Mouse (Mus musculus) kidney, embryonic 16.5 days (tissue): ENCODE results near the gene Mrtfa. TPM values are rescaled to one million over a fixed set of nuclear protein-coding genes. Genes with fewer than 3 reads are reported as not detected.

Experiments
- ATAC-seq: fragments of 200-750 bp; cut with Nextera tagmentation; 2 replicates; pipeline ENCODE4 v1.8.0; 2017; ENCODE audit warnings: moderate TSS enrichment; ENCODE audit not compliant: low FRiP score, low TSS enrichment
- H3K27ac ChIP-seq: fragments of 300-500 bp; sonication (generic); 2 replicates; pipeline ENCODE4 v1.5.1; 2014; ENCODE audit warnings: low read length
- H3K27me3 ChIP-seq: fragments of 300-500 bp; sonication (generic); 2 replicates; pipeline ENCODE4 v1.6.1; 2014; ENCODE audit warnings: low read length, control low read depth, mixed read lengths; ENCODE audit not compliant: insufficient read depth
- H3K36me3 ChIP-seq: fragments of 300-500 bp; sonication (generic); 2 replicates; pipeline ENCODE4 v1.6.1; 2014; ENCODE audit warnings: low read length, control low read depth, mixed read lengths; ENCODE audit not compliant: insufficient read depth
- H3K4me1 ChIP-seq: fragments of 300-500 bp; sonication (generic); 2 replicates; pipeline ENCODE4 v1.6.1; 2014; ENCODE audit warnings: low read length, control low read depth, mixed read lengths; ENCODE audit not compliant: insufficient read depth
- H3K4me2 ChIP-seq: fragments of 300-500 bp; sonication (generic); replicated peaks from 2 replicates; pipeline ENCODE4 v1.6.1; 2014; ENCODE audit warnings: low read depth, low read length
- H3K4me3 ChIP-seq: fragments of 300-500 bp; sonication (generic); 2 replicates; pipeline ENCODE4 v1.5.1; 2014; ENCODE audit warnings: mild to moderate bottlenecking, low read length
- H3K9ac ChIP-seq: fragments of 300-500 bp; sonication (generic); replicated peaks from 2 replicates; pipeline ENCODE4 v1.6.1; 2014; ENCODE audit warnings: low read length
- H3K9me3 ChIP-seq: fragments of 300-500 bp; sonication (generic); 2 replicates; pipeline ENCODE4 v1.6.1; 2016; ENCODE audit warnings: low read length, control low read depth
- WGBS: fragments of 180-500 bp; shearing (Covaris S2); extraction: QIAGEN DNeasy Blood & Tissue Kit; methylation state at CpG from one replicate; pipeline ENCODE4 v1.1.7; 2014; 5-methylcytosine and 5-hydroxymethylcytosine counted together
- polyA plus RNA-seq: library from polyadenylated mRNA; unstranded; fragments of >200 nt; fragmentation: Nextera tagmentation; extraction: Ambion mirVana; gene quantifications from 2 replicates; pipeline ENCODE4 v1.2.1, GENCODE M21; 2015

The Mrtfa gene
- polyA plus RNA-seq, 1 experiment from 2014 or later, result 22.6 TPM

DNA sequence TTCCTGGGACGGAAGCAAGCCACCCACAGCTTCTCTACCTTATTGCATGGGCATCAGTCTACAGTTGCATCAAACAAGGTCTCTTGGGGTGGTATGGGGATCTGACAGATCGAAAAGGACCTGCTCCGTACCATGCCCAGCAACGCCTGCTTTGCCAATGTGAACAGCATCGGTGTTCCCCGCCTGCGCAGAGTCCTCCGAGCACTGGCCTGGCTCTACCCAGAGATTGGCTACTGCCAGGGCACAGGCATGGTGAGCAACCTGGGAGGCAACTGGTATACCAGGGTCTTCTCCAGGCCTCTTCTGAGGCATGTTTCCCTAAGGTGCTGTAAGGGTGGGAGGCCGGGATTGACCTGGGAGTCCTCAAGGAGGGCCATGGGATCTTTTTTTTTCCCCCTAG is 183.2 kb downstream of the Mrtfa start:
- Histone ChIP-seq H3K9me3 (no peaks in the 10 kb centered on the region), H3K4me1 (peaks cover 3% of the 10 kb centered on the region; the same call in 1 of the 2 replicates), H3K36me3 (0 out of 2 replicates have a peak, but pooled peaks cover 15% of the 10 kb centered on the region), H3K27ac (no peak overlapping the region), H3K9ac (no peak overlapping the region), H3K27me3 (no peaks in the 10 kb centered on the region), H3K4me3 (no peak overlapping the region), H3K4me2 (no peak overlapping the region)
- 94% methylated on average over 9 of the region's 9 CpGs for WGBS
- no peak for ATAC-seq

- Histone ChIP-seq H3K4me2 (no peak overlapping the region), H3K9me3 (no peaks in the 10 kb centered on the region), H3K9ac (no peak overlapping the region), H3K4me1 (peaks cover 3% of the 10 kb centered on the region; the same call in 1 of the 2 replicates), H3K4me3 (no peak overlapping the region), H3K27ac (no peak overlapping the region), H3K36me3 (0 out of 2 replicates have a peak, but pooled peaks cover 10% of the 10 kb centered on the region), H3K27me3 (no peaks in the 10 kb centered on the region)
- ATAC-seq, result no peak
- WGBS, result 81% methylated on average over 10 of the region's 10 CpGs
These were observed 184.3 kb downstream of the Mrtfa start for GRCm38 (mm10) chr15:81006127-81006735.

DNA sequence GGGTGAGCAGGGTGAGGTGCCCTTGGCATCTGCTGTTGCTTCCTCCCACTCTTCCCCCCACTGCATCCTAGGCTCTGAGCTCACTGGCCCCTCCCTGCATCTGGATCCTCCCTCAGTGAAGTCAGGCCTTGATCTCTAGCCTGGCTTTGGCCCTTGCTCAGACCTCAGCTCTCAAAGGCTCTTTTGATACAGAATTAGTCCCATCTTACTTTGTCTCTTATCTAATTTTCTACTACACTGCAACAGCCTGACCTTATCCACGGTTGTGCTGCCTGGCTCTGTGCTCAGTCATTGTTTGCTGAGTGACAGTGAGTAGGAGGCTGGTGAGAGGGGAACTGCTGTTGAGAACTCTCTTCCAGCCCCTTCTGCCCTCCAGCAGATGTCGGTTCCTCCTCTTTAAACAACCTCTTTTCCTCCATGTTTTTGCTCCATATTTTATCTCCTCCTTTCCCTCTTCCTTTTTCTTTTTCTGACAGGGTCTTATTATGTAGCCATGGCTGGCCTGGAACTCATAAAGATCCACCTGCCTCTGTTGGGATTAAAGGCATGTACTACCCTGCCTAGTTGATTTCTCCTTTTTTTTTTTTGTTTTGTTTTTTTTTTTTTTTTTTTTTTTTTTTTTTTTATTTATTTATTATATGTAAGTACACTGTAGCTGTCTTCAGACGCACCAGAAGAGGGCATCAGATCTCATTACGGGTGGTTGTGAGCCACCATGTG is 190.0 kb downstream of the Mrtfa start:
- no peak overlapping the region for H3K9ac ChIP-seq
- 15% methylated on average over 2 of the region's 4 CpGs for WGBS

GRCm38 (mm10) chr15:80997077-80997476 is 193.5 kb downstream of the Mrtfa start:
- Histone ChIP-seq H3K36me3 (no peaks in the 10 kb centered on the region), H3K9ac (no peak overlapping the region), H3K4me3 (no peak overlapping the region), H3K9me3 (no peaks in the 10 kb centered on the region), H3K27me3 (no peaks in the 10 kb centered on the region), H3K4me1 (peaks cover 7% of the 10 kb centered on the region; the same call in 1 of the 2 replicates), H3K4me2 (no peak overlapping the region), H3K27ac (no peak overlapping the region)
- no peak for ATAC-seq
- WGBS, result 43% methylated on average over 1 of the region's 1 CpGs

More for the DNA sequence above, 190.0 kb downstream of the Mrtfa start:
- H3K27me3 ChIP-seq, result no peaks in the 10 kb centered on the region
- no peak overlapping the region for H3K27ac ChIP-seq
- H3K4me3 ChIP-seq, result no peak overlapping the region
- ATAC-seq, result no peak
- no peak overlapping the region for H3K4me2 ChIP-seq
- peaks cover 7% of the 10 kb centered on the region; the same call in 1 of the 2 replicates for H3K4me1 ChIP-seq
- H3K36me3 ChIP-seq, result no peaks in the 10 kb centered on the region
- no peaks in the 10 kb centered on the region for H3K9me3 ChIP-seq

DNA sequence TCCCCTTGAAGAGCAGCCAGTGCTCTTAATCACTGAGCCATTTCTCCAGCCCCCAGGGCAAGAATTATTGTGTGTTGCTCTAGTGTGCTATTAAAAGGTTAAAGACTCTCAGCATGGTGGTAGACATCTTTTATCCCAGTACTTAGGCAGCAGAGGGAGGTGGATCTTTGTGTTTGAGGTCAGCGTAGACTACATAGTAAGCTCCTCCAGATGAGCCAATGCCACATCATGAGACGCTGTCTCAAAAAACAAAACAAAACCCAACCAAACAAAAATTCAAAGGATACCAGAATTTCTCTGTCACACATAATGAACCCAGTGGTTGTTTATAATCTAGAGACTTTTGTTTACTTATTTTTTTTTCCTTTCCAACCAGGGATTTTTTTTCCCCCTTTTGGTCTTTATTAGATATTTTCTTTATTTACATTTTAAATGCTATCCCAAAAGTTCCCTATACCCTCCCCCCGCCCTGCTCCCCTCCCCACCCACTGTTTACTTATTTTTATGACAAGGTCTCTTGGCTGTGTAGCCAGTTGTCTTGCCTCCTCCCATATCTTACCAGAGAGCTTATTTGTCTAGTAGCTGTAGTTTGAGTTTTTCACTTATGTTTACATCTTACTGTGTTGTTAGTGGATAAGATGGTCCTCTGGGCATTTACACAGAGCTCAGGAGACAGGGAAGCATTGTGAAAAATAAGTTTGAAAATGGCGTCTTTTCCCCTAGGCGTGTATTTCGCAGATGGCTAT is 194.3 kb downstream of the Mrtfa start:
- H3K9me3 ChIP-seq, result no peaks in the 10 kb centered on the region
- H3K27ac ChIP-seq, result no peak overlapping the region
- H3K27me3 ChIP-seq, result no peaks in the 10 kb centered on the region
- WGBS, result 87% methylated on average over 6 of the region's 6 CpGs
- H3K4me3 ChIP-seq, result no peak overlapping the region
- no peaks in the 10 kb centered on the region for H3K36me3 ChIP-seq
- H3K4me1 ChIP-seq, result peaks cover 7% of the 10 kb centered on the region; the same call in 1 of the 2 replicates
- H3K4me2 ChIP-seq, result no peak overlapping the region
- no peak for ATAC-seq
- H3K9ac ChIP-seq, result no peak overlapping the region

DNA sequence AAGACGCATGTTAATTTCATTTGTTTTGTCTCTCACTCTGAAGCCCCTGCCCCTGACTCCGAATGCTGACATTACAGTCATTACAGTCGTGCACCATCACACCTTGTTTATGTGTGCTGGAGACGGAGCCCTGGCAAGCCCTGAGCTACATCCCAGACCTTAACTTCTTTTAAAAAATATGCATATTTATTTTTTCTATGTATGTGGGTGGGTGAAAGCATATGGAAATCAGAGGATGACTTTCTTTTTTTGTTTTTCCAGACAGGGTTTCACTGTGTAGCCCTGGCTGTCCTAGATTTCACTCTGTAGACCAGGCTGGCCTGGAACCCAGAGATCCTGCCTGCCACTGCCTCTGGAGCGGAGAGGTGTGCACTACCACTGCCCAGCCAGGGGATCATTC is 195.6 kb downstream of the Mrtfa start:
- no peak for ATAC-seq
- Histone ChIP-seq H3K36me3 (no peaks in the 10 kb centered on the region), H3K27me3 (no peaks in the 10 kb centered on the region), H3K27ac (no peak overlapping the region), H3K4me3 (no peak overlapping the region), H3K4me1 (peaks cover under 1% of the 10 kb centered on the region; the same call in 1 of the 2 replicates), H3K9me3 (no peaks in the 10 kb centered on the region), H3K4me2 (no peak overlapping the region), H3K9ac (no peak overlapping the region)
- WGBS, result 80% methylated on average over 5 of the region's 5 CpGs

GRCm38 (mm10) chr15:80989712-80990111 is 200.8 kb downstream of the Mrtfa start:
- Histone ChIP-seq H3K4me1 (no peaks in the 10 kb centered on the region), H3K36me3 (no peaks in the 10 kb centered on the region), H3K27me3 (no peaks in the 10 kb centered on the region), H3K4me3 (no peak overlapping the region), H3K9me3 (no peaks in the 10 kb centered on the region), H3K9ac (no peak overlapping the region), H3K27ac (no peak overlapping the region), H3K4me2 (no peak overlapping the region)
- ATAC-seq, result no peak
- WGBS, result 56% methylated on average over 3 of the region's 3 CpGs

DNA sequence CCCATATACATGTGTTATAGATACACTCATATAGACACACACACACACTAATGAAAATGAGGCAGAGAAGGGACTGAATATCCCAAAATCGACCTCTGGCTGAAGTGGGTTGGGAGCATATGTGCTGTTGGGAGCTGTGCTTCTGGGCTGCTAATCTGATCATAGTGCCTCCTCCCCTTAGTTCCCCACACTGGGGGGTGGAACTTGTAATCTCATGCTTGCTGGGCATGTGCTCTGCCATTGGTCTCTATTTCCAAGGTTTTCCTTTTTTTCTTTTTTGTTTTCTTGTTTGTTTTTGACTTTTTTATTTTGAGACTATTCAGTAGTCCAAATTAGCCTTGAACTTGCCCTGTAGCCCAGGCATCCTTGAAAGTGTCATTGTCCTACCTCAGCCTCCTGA is 202.2 kb downstream of the Mrtfa start:
- 47% methylated on average over 1 of the region's 1 CpGs for WGBS
- Histone ChIP-seq H3K27ac (no peak overlapping the region), H3K4me3 (no peak overlapping the region)

DNA sequence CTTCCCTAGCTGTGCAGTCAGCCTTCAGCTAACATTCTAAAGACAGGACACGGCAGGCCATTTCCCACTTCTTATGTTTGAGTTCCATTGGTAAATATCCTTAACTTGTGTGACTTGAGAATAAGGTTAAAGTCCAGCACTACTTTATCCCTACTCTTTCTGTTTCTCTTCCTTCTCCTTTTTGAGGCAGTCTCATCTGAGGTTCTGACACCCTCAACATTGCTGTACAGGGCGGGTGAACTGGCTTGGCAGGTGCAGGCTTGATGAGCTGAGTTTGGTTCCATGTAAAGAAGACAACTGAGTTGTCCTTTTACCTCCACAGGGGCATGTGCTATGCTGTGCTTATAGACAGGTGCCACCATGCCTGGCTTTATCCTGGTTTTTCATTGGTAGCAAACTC is 207.3 kb downstream of the Mrtfa start:
- no peaks in the 10 kb centered on the region for H3K27me3 ChIP-seq

More for the DNA sequence above, 202.2 kb downstream of the Mrtfa start:
- Histone ChIP-seq H3K9me3 (no peaks in the 10 kb centered on the region), H3K4me2 (no peak overlapping the region), H3K9ac (no peak overlapping the region), H3K4me1 (no peaks in the 10 kb centered on the region), H3K27me3 (no peaks in the 10 kb centered on the region), H3K36me3 (no peaks in the 10 kb centered on the region)
- no peak for ATAC-seq

More for the DNA sequence above, 207.3 kb downstream of the Mrtfa start:
- H3K4me1 ChIP-seq, result no peaks in the 10 kb centered on the region
- 89% methylated on average over 2 of the region's 2 CpGs for WGBS
- no peak overlapping the region for H3K4me2 ChIP-seq
- no peaks in the 10 kb centered on the region for H3K9me3 ChIP-seq
- H3K36me3 ChIP-seq, result no peaks in the 10 kb centered on the region
- H3K4me3 ChIP-seq, result no peak overlapping the region
- no peak overlapping the region for H3K27ac ChIP-seq
- no peak for ATAC-seq
- H3K9ac ChIP-seq, result no peak overlapping the region
